Mouse (Mus musculus) forebrain, embryonic 10.5 days (tissue): ENCODE results near the gene Mgmt. TPM values are rescaled to one million over a fixed set of nuclear protein-coding genes. Genes with fewer than 3 reads are reported as not detected.

Experiments used
- DNase-seq: peaks from one replicate; pipeline ENCODE4 v3.0.0-alpha.2; 2017; ENCODE audit warnings: low spot score; ENCODE audit errors: extremely low spot score
- H3K27ac ChIP-seq: fragments of 300-500 bp; sonication (generic); 2 replicates; pipeline ENCODE4 v1.5.1; 2016; ENCODE audit warnings: mild to moderate bottlenecking
- H3K27me3 ChIP-seq: fragments of 300-500 bp; sonication (generic); 2 replicates; pipeline ENCODE4 v1.6.1; 2016; ENCODE audit warnings: mild to moderate bottlenecking; ENCODE audit not compliant: poor library complexity, severe bottlenecking
- H3K36me3 ChIP-seq: fragments of 300-500 bp; sonication (generic); replicated peaks from 2 replicates; pipeline ENCODE4 v1.6.1; 2016; ENCODE audit warnings: mild to moderate bottlenecking, moderate library complexity
- H3K4me1 ChIP-seq: fragments of 300-500 bp; sonication (generic); 2 replicates; pipeline ENCODE4 v1.6.1; 2016
- H3K4me3 ChIP-seq: fragments of 300-500 bp; sonication (generic); 2 replicates; pipeline ENCODE4 v1.5.1; 2016; ENCODE audit warnings: mild to moderate bottlenecking, moderate library complexity
- H3K9me3 ChIP-seq: fragments of 300-500 bp; sonication (generic); 2 replicates; pipeline ENCODE4 v1.6.1; 2016; ENCODE audit warnings: mild to moderate bottlenecking, moderate library complexity
- WGBS: fragments of 180-500 bp; shearing (Covaris S2); methylation state at CpG from one replicate; pipeline ENCODE4 v1.1.7; 2016; 5-methylcytosine and 5-hydroxymethylcytosine counted together
- polyA plus RNA-seq: library from polyadenylated mRNA; unstranded; fragments of >200 nt; fragmentation: Nextera tagmentation; extraction: Ambion mirVana; gene quantifications from 2 replicates; pipeline ENCODE4 v1.2.1, GENCODE M21; 2016

The Mgmt gene
- polyA plus RNA-seq, 1 experiment from 2014 or later = 4.1 TPM

DNA sequence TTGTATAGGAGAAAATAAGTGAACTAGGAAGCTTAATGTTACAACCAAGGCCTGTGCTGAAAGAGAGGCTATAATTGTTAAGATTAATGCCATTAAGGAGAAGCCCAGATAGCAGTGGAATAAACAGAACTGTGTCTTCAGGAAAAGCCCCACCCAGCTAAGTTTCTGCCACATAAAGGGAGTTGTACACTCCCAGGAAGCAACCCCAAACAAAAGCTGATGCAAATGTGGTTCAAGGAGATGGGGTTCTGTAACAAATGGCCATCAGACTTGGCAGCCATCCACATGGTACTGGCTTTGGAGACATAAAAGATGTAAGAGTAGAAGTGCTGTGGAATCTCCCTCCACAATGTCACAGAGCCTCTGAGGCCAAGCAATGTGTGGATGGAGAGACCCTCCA lies 264.7 kb downstream of the Mgmt start:
- H3K4me3 ChIP-seq = no peak overlapping the region
- no peaks in the 10 kb centered on the region for H3K27me3 ChIP-seq
- no peaks in the 10 kb centered on the region for H3K9me3 ChIP-seq
- H3K4me1 ChIP-seq = no peaks in the 10 kb centered on the region
- no peak for DNase-seq
- H3K36me3 ChIP-seq = no peaks in the 10 kb centered on the region
- no peak overlapping the region for H3K27ac ChIP-seq

DNA sequence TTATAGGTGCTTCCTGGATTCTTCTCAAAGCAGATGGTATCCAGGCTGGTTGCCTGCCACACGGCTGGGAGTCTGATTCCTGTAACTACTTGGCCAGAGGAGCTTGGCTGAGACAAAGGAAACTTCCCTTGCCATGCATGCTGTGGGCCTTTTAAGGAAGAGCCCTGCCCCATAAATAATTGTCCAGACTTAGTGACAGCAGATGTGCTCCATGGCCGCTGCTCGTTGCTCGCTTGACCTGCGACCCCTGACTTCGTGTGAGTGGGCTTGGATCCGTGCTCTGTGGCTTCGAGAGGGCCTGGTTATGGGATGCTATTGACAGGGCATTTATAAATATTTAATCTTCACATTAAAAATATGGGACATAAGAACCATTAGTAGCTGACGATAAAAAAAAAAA lies 277.9 kb downstream of the Mgmt start:
- H3K36me3 ChIP-seq = no peaks in the 10 kb centered on the region
- H3K27me3 ChIP-seq = no peaks in the 10 kb centered on the region
- 65% methylated on average over 9 of the region's 9 CpGs for WGBS
- H3K9me3 ChIP-seq = peaks cover 5% of the 10 kb centered on the region
- H3K4me1 ChIP-seq = peaks cover 13% of the 10 kb centered on the region
- H3K27ac ChIP-seq = no peak overlapping the region
- DNase-seq = no peak
- H3K4me3 ChIP-seq = no peak overlapping the region
